Mouse (Mus musculus): ENCODE measurements at regions not wholly inside any gene's neighbourhood (a gene's known extent, or its start where the extent isn't known, plus 50 kb on each side); places are given as distances from the start of the nearest gene placed in this dataset.

DNA sequence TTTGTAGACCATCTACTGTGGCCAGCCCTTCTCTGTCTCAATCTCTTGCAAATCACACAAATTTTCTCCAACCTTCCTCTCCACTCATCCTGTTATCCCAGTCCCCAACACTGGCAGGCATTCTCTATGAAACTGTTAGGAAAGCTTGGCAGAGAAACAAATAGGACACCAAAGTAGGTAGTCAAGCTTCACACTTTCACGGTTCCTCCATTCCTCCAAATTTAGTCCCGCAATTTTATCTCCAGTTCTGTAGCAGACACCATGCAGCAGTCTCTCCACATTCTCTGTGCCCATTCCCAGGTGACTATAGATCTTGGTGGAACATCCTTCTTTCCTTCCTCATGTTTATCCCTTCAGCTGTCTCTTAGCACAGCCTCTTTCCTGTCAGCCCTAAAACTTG lies 856.9 kb downstream of the Zpld1 start:
- no peaks in the 10 kb centered on the region for H3K9me3 ChIP-seq (ENCODE audit: low read depth, low read length)
- no peak for TF ChIP-seq CTCF (IDR thresholded peaks at IDR 0.05; ENCODE audit: low read depth)
- H3K27ac ChIP-seq (ENCODE audit: low read depth), result no peak overlapping the region
- no peaks in the 10 kb centered on the region for H3K36me3 ChIP-seq (ENCODE audit: insufficient read depth)
- H3K9ac ChIP-seq, result no peak overlapping the region
- no peak for ATAC-seq (ENCODE audit: insufficient read depth)
- no peaks in the 10 kb centered on the region for H3K27me3 ChIP-seq (ENCODE audit: insufficient read depth, low read length)
- H3K4me2 ChIP-seq, result no peak overlapping the region
- H3K4me1 ChIP-seq (ENCODE audit: insufficient read depth), result no peaks in the 10 kb centered on the region
- DNase-seq, result no peak
- WGBS, result 85% methylated on average over 2 of the region's 2 CpGs
- H3K4me3 ChIP-seq (ENCODE audit: low read depth, low read length), result no peak overlapping the region

DNA sequence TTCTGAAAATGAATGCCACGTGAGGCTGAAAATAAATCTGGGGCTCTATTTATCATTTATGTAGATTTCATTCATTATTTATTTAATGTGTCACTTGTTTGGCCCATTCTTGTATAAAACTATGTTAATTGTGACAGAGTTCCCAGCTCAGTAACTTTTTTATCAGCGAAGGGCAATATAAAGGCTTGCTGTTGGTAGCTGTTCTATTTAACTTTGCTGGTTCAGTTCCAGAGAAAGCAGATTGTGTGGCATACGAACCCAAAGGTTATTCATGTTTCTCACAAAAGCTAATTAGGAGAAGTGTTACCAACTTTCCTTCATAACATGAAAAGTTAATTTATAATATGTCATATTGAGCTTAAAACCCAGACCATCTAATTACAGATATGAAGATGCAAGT lies 891.1 kb downstream of the Zpld1 start:
- ATAC-seq (ENCODE audit: insufficient read depth), result no peak
- Histone ChIP-seq H3K27me3 (ENCODE audit: insufficient read depth, low read length) (no peaks in the 10 kb centered on the region), H3K4me3 (ENCODE audit: low read depth, low read length) (no peak overlapping the region), H3K9me3 (ENCODE audit: low read depth, low read length) (no peaks in the 10 kb centered on the region), H3K4me2 (no peak overlapping the region), H3K9ac (no peak overlapping the region), H3K27ac (ENCODE audit: low read depth) (no peak overlapping the region), H3K36me3 (ENCODE audit: insufficient read depth) (no peaks in the 10 kb centered on the region), H3K4me1 (ENCODE audit: insufficient read depth) (no peaks in the 10 kb centered on the region)
- no peak for TF ChIP-seq CTCF (IDR thresholded peaks at IDR 0.05; ENCODE audit: low read depth)
- 71% methylated on average over 3 of the region's 3 CpGs for WGBS
- no peak for DNase-seq

DNA sequence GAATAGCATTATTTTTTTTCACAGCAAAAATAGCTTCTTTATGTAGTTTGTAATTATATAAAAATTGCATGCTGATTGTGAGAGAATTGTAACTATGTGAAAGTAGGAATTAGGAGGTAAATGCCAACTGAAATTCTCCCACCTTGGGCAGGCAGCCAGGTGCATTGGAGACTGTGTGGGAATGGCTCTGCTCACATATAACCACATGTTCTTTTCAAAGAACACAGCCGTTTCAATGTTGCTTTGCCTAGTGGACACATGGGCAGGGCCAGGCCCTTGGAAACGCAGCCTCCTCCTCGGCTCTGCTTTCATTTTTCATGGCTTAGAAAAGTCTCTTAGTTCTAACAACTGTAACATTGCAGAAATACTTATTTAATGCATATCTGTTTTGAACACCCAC lies 913.8 kb downstream of the Zpld1 start:
- ATAC-seq (ENCODE audit: insufficient read depth), result no peak
- no peaks in the 10 kb centered on the region for H3K4me1 ChIP-seq (ENCODE audit: insufficient read depth)
- H3K9ac ChIP-seq, result no peak overlapping the region
- 62% methylated on average over 3 of the region's 3 CpGs for WGBS
- no peak overlapping the region for H3K4me2 ChIP-seq
- DNase-seq, result no peak
- TF ChIP-seq CTCF (IDR thresholded peaks at IDR 0.05; ENCODE audit: low read depth), result no peak
- H3K27me3 ChIP-seq (ENCODE audit: insufficient read depth, low read length), result no peaks in the 10 kb centered on the region
- H3K36me3 ChIP-seq (ENCODE audit: insufficient read depth), result no peaks in the 10 kb centered on the region
- no peak overlapping the region for H3K4me3 ChIP-seq (ENCODE audit: low read depth, low read length)
- H3K27ac ChIP-seq (ENCODE audit: low read depth), result no peak overlapping the region
- no peaks in the 10 kb centered on the region for H3K9me3 ChIP-seq (ENCODE audit: low read depth, low read length)

DNA sequence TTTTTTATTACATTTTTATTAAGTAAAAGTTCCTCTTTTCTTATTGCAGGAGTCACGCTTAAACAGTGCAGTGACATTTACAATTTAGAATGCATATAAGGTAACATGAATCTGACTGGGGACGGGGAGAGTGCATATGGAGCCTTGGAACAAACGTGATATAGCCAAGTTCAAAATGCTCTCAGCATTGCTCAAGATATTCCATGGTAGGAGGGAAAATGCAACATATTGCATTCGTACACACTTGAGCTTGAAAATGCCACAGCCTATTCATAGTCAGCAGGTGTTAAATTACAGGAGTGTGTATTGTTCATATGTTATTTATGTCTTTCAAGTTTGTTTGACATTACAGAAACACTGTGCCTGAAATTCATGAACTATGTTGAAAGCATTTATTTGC lies 922.8 kb downstream of the Zpld1 start:
- H3K27me3 ChIP-seq (ENCODE audit: insufficient read depth, low read length), result no peaks in the 10 kb centered on the region
- ATAC-seq (ENCODE audit: insufficient read depth), result no peak
- no peak overlapping the region for H3K27ac ChIP-seq (ENCODE audit: low read depth)
- no peak overlapping the region for H3K9ac ChIP-seq
- H3K9me3 ChIP-seq (ENCODE audit: low read depth, low read length), result no peaks in the 10 kb centered on the region
- DNase-seq, result no peak
- no peak for TF ChIP-seq CTCF (IDR thresholded peaks at IDR 0.05; ENCODE audit: low read depth)
- H3K4me2 ChIP-seq, result no peak overlapping the region
- no peaks in the 10 kb centered on the region for H3K36me3 ChIP-seq (ENCODE audit: insufficient read depth)
- no peaks in the 10 kb centered on the region for H3K4me1 ChIP-seq (ENCODE audit: insufficient read depth)
- WGBS, result 68% methylated on average over 4 of the region's 4 CpGs
- no peak overlapping the region for H3K4me3 ChIP-seq (ENCODE audit: low read depth, low read length)

GRCm38 (mm10) chr16:54354423-54354822 lies 943.4 kb downstream of the Zpld1 start:
- DNase-seq (no peak), ATAC-seq (ENCODE audit: insufficient read depth) (no peak)
- TF ChIP-seq CTCF (IDR thresholded peaks at IDR 0.05; ENCODE audit: low read depth), result no peak
- Histone ChIP-seq H3K9ac (no peak overlapping the region), H3K4me1 (ENCODE audit: insufficient read depth) (no peaks in the 10 kb centered on the region), H3K36me3 (ENCODE audit: insufficient read depth) (no peaks in the 10 kb centered on the region), H3K4me2 (no peak overlapping the region), H3K4me3 (ENCODE audit: low read depth, low read length) (no peak overlapping the region), H3K9me3 (ENCODE audit: low read depth, low read length) (no peaks in the 10 kb centered on the region), H3K27ac (ENCODE audit: low read depth) (no peak overlapping the region), H3K27me3 (ENCODE audit: insufficient read depth, low read length) (no peaks in the 10 kb centered on the region)

DNA sequence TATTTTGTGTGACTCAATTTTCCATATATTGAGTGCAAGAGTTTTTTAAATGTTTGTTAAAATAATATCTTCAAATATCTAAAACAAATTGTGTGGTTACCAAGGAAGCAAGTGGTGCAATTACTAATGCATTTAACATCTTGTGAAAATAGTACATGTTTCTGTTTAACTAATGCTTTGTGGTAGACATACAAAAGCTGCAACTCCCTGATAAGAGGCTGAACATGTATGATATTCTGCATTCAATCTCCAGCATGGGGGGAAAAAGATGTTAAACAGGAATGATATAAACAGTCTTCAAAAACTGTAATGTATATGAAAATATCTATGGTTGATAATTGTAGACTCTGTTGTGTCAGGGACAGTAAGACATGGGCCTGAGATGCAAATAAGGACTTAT lies 949.0 kb downstream of the Zpld1 start:
- no peak overlapping the region for H3K4me3 ChIP-seq (ENCODE audit: low read depth, low read length)
- ATAC-seq (ENCODE audit: insufficient read depth) (no peak), DNase-seq (no peak)
- no peak overlapping the region for H3K4me2 ChIP-seq
- no peaks in the 10 kb centered on the region for H3K4me1 ChIP-seq (ENCODE audit: insufficient read depth)
- no peaks in the 10 kb centered on the region for H3K27me3 ChIP-seq (ENCODE audit: insufficient read depth, low read length)
- H3K36me3 ChIP-seq (ENCODE audit: insufficient read depth), result no peaks in the 10 kb centered on the region
- H3K9ac ChIP-seq, result no peak overlapping the region
- TF ChIP-seq CTCF (IDR thresholded peaks at IDR 0.05; ENCODE audit: low read depth), result no peak
- no peaks in the 10 kb centered on the region for H3K9me3 ChIP-seq (ENCODE audit: low read depth, low read length)
- no peak overlapping the region for H3K27ac ChIP-seq (ENCODE audit: low read depth)

- DNase-seq (peak; percentile 54), ATAC-seq (ENCODE audit: insufficient read depth) (peak; percentile 94)
- WGBS, result 13% methylated on average over 2 of the region's 2 CpGs
- Histone ChIP-seq H3K4me1 (ENCODE audit: insufficient read depth) (no peaks in the 10 kb centered on the region), H3K36me3 (ENCODE audit: insufficient read depth) (no peaks in the 10 kb centered on the region), H3K9me3 (ENCODE audit: low read depth, low read length) (no peaks in the 10 kb centered on the region), H3K4me3 (ENCODE audit: low read depth, low read length) (no peak overlapping the region), H3K4me2 (no peak overlapping the region), H3K9ac (no peak overlapping the region), H3K27me3 (ENCODE audit: insufficient read depth, low read length) (no peaks in the 10 kb centered on the region), H3K27ac (ENCODE audit: low read depth) (peak overlapping the region; percentile 77)
- TF ChIP-seq CTCF (IDR thresholded peaks at IDR 0.05; ENCODE audit: low read depth), result no peak
These were observed 951.5 kb downstream of the Zpld1 start for GRCm38 (mm10) chr16:54346086-54346789.
